Mouse (Mus musculus): Measurements from ENCODE around the gene Rhof. TPM values are rescaled to one million over a fixed set of nuclear protein-coding genes. Genes with fewer than 3 reads are reported as not detected.

Rhof gene
- polyA plus RNA-seq, 1 experiment: 9.3 TPM

- no peak for TF ChIP-seq POLR2A (IDR thresholded peaks at IDR 0.05; ENCODE audit: borderline replicate concordance, extremely low read depth, insufficient read depth, insufficient read length, poor library complexity, severe bottlenecking)
- peak; percentile 46; the same call in 1 of the 2 replicates for TF ChIP-seq CTCF (IDR thresholded peaks at IDR 0.05; ENCODE audit: borderline replicate concordance, extremely low read depth, insufficient read depth, insufficient read length)
- no peak for DNase-seq (ENCODE audit: low read depth)
These were observed 10.3 kb downstream of the Rhof start for GRCm38 (mm10) chr5:123122181-123122580.

- no peak for DNase-seq (ENCODE audit: low read depth)
- TF ChIP-seq CTCF (IDR thresholded peaks at IDR 0.05; ENCODE audit: borderline replicate concordance, extremely low read depth, insufficient read depth, insufficient read length) (no peak), POLR2A (IDR thresholded peaks at IDR 0.05; ENCODE audit: borderline replicate concordance, extremely low read depth, insufficient read depth, insufficient read length, poor library complexity, severe bottlenecking) (no peak)
These were observed 11.8 kb downstream of the Rhof start for GRCm38 (mm10) chr5:123120624-123121215.

GRCm38 (mm10) chr5:123118826-123119225 lies 13.7 kb downstream of the Rhof start:
- DNase-seq (ENCODE audit: low read depth): no peak
- no peak for TF ChIP-seq POLR2A (IDR thresholded peaks at IDR 0.05; ENCODE audit: borderline replicate concordance, extremely low read depth, insufficient read depth, insufficient read length, poor library complexity, severe bottlenecking)
- TF ChIP-seq CTCF (IDR thresholded peaks at IDR 0.05; ENCODE audit: borderline replicate concordance, extremely low read depth, insufficient read depth, insufficient read length): no peak

GRCm38 (mm10) chr5:123117773-123118172 lies 14.7 kb downstream of the Rhof start:
- no peak for DNase-seq (ENCODE audit: low read depth)
- no peak for TF ChIP-seq POLR2A (IDR thresholded peaks at IDR 0.05; ENCODE audit: borderline replicate concordance, extremely low read depth, insufficient read depth, insufficient read length, poor library complexity, severe bottlenecking)
- TF ChIP-seq CTCF (IDR thresholded peaks at IDR 0.05; ENCODE audit: borderline replicate concordance, extremely low read depth, insufficient read depth, insufficient read length): no peak

GRCm38 (mm10) chr5:123117257-123117656 lies 15.2 kb downstream of the Rhof start:
- TF ChIP-seq CTCF (IDR thresholded peaks at IDR 0.05; ENCODE audit: borderline replicate concordance, extremely low read depth, insufficient read depth, insufficient read length) (peak; percentile 87), POLR2A (IDR thresholded peaks at IDR 0.05; ENCODE audit: borderline replicate concordance, extremely low read depth, insufficient read depth, insufficient read length, poor library complexity, severe bottlenecking) (no peak)
- DNase-seq (ENCODE audit: low read depth): peak; percentile 75

- no peak for DNase-seq (ENCODE audit: low read depth)
- TF ChIP-seq CTCF (IDR thresholded peaks at IDR 0.05; ENCODE audit: borderline replicate concordance, extremely low read depth, insufficient read depth, insufficient read length) (no peak), POLR2A (IDR thresholded peaks at IDR 0.05; ENCODE audit: borderline replicate concordance, extremely low read depth, insufficient read depth, insufficient read length, poor library complexity, severe bottlenecking) (no peak)
These were observed 16.4 kb downstream of the Rhof start for GRCm38 (mm10) chr5:123116080-123116479.

- TF ChIP-seq POLR2A (IDR thresholded peaks at IDR 0.05; ENCODE audit: borderline replicate concordance, extremely low read depth, insufficient read depth, insufficient read length, poor library complexity, severe bottlenecking): no peak
- TF ChIP-seq CTCF (IDR thresholded peaks at IDR 0.05; ENCODE audit: borderline replicate concordance, extremely low read depth, insufficient read depth, insufficient read length): peak; percentile 58; the same call in 1 of the 2 replicates
- peak; percentile 62 for DNase-seq (ENCODE audit: low read depth)
These were observed 17.6 kb downstream of the Rhof start for GRCm38 (mm10) chr5:123114924-123115323.

- TF ChIP-seq CTCF (IDR thresholded peaks at IDR 0.05; ENCODE audit: borderline replicate concordance, extremely low read depth, insufficient read depth, insufficient read length) (no peak), POLR2A (IDR thresholded peaks at IDR 0.05; ENCODE audit: borderline replicate concordance, extremely low read depth, insufficient read depth, insufficient read length, poor library complexity, severe bottlenecking) (no peak)
- no peak for DNase-seq (ENCODE audit: low read depth)
These were observed 18.4 kb downstream of the Rhof start for GRCm38 (mm10) chr5:123114109-123114508.

GRCm38 (mm10) chr5:123110296-123110721 lies 22.2 kb downstream of the Rhof start:
- DNase-seq (ENCODE audit: low read depth): peak; percentile 87
- no peak for TF ChIP-seq CTCF (IDR thresholded peaks at IDR 0.05; ENCODE audit: borderline replicate concordance, extremely low read depth, insufficient read depth, insufficient read length)
- no peak for TF ChIP-seq POLR2A (IDR thresholded peaks at IDR 0.05; ENCODE audit: borderline replicate concordance, extremely low read depth, insufficient read depth, insufficient read length, poor library complexity, severe bottlenecking)

- TF ChIP-seq POLR2A (IDR thresholded peaks at IDR 0.05; ENCODE audit: borderline replicate concordance, extremely low read depth, insufficient read depth, insufficient read length, poor library complexity, severe bottlenecking): no peak
- no peak for TF ChIP-seq CTCF (IDR thresholded peaks at IDR 0.05; ENCODE audit: borderline replicate concordance, extremely low read depth, insufficient read depth, insufficient read length)
- peak; percentile 82 for DNase-seq (ENCODE audit: low read depth)
These were observed 22.9 kb downstream of the Rhof start for GRCm38 (mm10) chr5:123109452-123110203.

- no peak for DNase-seq (ENCODE audit: low read depth)
- TF ChIP-seq POLR2A (IDR thresholded peaks at IDR 0.05; ENCODE audit: borderline replicate concordance, extremely low read depth, insufficient read depth, insufficient read length, poor library complexity, severe bottlenecking): no peak
- no peak for TF ChIP-seq CTCF (IDR thresholded peaks at IDR 0.05; ENCODE audit: borderline replicate concordance, extremely low read depth, insufficient read depth, insufficient read length)
These were observed 27.7 kb downstream of the Rhof start for GRCm38 (mm10) chr5:123104769-123105168.

Measured in brain, embryonic 14.5 days (tissue).